Mouse (Mus musculus) urinary bladder, postnatal 25 days (tissue): Measurements from ENCODE around the gene Tubb2a.
"Not testable (repeated sequence)": the region's sequence is repeated elsewhere in the genome, so short reads cannot be mapped to it uniquely, and the experiment has no call there.

Experiments used
- DNase-seq: peaks from one replicate; pipeline ENCODE4 v3.0.0; 2022; ENCODE audit warnings: low spot score

Gene Tubb2a

GRCm38 (mm10) chr13:34089358-34089757 lies 11.6 kb upstream of the Tubb2a start:
- no peak for DNase-seq

GRCm38 (mm10) chr13:34088871-34089288 lies 11.1 kb upstream of the Tubb2a start:
- DNase-seq: no peak

DNA sequence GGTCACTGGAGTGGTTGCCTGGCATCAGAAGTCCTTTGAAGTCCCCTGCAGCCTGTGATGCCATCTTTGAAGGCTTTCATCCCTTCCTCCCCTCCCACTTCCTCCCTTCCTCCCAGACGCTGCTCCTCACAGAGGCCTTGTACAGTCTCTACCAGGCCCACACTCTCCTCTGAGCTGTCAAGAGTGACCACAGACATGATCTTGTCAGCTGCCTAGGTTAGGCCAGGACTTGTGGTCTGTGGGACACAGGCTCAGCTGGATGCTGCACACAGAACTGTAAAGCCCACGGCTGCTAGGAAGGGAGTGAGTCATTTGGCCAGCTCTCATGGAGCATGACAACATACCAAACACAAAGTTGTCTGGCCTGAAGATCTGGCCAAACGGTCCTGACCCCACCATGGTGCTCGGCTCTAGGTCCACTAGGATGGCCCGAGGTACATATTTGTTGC lies 10.4 kb upstream of the Tubb2a start:
- not testable (repeated sequence) for DNase-seq

- DNase-seq: no peak
Measured at GRCm38 (mm10) chr13:34087052-34087812, 9.4 kb upstream of the Tubb2a start.

DNA sequence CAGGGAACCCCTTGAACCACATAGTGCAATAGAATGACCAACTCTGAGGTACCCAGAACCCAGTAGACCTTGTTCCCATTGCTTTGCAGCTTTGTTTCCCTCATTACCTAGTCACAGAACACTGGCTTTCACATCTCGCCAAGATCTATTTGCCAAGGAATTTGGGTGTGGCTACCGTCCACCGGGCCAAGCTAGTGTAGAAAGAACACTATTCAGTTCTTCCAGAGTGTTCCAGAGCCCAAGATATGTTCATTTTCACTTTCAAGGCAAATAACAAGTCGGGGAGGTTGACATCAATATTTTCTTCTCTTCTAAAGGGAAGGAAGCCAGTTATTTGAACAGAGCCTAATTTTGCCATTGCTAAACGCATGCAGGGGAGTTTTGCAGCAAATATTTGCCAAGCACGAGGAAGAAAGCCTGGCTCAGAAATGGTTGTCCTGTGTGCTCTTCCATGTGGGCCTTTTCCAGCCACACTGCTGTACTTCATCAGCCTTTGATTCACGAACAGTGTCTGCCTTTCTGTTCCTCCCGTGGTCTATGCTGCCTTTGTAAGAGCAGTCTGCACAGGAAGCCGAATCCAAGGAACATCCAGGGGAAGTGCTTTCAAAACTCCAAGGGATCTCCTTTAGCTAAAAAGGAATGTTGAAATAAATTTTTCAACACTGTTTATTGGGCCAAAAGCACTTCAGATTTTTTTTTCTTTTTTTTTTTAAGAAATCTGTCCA lies 6.4 kb upstream of the Tubb2a start:
- no peak for DNase-seq

DNA sequence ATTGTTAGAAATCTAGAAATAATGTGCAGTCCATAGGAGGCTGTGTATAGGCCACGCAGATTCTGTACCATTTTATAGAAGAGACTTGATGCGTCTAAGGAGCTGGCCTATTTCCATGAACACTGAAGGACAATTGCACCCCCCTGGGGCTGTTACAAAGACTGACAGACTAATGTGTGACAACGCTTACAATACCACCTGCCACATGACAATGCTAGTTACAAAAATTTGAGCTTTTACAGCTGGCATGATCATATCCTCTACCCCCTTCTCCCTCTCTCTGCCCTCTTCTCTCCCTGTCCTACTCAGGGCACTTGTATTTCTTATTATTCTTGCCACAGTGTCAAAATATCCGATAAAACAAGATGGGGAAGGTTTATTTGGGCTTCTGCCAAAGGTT lies 4.1 kb upstream of the Tubb2a start:
- DNase-seq: no peak

DNA sequence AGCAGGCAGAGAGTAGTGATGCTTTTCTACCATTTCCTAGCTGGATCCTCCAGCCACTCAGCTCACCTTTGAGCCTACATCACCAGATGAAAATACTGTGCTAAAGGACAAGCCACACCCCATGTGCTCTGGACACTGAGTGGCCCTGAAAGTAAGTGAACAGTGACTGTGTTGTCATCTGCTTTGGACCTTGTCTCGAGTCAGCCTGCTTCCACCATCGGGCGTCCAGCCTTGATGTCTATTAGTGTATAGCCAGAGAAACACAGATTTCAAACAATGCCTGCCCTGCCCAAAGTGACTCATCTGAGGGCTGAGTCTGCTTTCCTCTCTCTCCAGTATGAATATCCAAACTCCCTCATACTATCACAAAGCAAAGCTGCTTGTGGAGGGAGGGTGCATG lies 2.0 kb upstream of the Tubb2a start:
- no peak for DNase-seq

- no peak for DNase-seq
Measured at GRCm38 (mm10) chr13:34078500-34079280, 883 bp upstream of the Tubb2a start.

DNA sequence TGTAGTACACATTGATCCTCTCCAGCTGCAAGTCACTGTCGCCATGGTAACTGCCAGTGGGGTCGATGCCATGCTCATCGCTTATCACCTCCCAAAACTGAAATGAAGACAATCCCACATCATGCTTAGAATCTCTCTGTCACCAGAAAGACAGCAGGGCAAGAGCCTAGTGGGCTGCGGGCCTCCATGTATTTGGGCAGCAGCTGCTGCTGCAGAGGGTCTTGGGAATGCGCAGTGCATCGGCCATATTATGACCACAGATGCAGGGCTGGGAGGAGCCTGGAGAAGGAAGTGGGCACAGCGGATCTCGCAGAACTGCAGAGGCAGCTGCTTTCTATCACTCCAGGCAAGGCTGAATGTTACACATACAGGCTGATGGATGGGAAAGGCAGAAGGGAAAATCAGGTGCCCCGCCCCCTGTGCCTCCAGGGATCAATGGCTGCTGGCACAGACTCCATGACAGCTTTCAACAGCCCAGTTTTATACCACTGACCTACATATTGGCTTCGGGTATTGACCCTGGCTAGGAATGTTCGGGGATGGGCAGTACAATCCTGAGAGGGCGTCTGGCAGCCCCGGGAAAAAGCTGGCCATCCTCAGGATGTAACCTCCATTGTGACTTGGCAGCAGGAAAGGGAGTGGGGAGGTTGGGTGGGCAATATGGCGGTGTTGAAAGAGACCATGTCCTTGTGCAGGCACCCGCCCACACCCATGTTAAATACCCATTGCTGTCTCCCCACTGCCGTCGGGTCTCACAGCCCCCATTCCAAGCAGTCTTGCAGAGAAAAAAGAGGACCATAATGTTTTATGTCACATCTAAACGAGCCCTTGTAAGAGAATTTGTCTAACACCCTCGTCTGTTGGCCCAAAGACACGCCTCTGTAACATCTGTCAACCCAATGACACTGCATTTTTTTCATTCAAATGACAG lies 981 bp downstream of the Tubb2a start:
- DNase-seq: no peak

- not testable (repeated sequence) for DNase-seq
Measured at GRCm38 (mm10) chr13:34075893-34076292, 1.9 kb downstream of the Tubb2a start.

- DNase-seq: not testable (repeated sequence)
Measured at GRCm38 (mm10) chr13:34074441-34074840, 3.4 kb downstream of the Tubb2a start.

GRCm38 (mm10) chr13:34072847-34073246 lies 5.0 kb downstream of the Tubb2a start:
- DNase-seq: no peak

GRCm38 (mm10) chr13:34071836-34072235 lies 6.0 kb downstream of the Tubb2a start:
- no peak for DNase-seq

DNA sequence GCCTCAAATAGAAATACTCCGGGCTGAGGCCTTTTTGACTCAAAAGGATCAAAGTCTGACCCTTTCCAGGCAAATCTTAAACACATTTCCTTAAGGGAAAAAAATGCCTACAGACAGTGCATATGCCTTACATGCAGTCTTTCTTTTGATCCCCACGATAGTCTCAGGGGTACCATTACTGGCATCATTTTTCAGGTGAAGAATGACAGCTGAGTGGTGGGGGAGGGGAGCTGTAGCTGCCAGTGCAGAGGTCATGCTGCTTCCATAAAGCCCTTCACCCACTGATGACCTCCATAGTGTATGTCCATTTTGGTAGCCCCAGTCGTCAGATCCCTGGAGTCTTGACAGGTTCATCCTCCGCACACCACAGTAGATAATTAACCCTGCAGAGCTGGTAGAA lies 7.5 kb downstream of the Tubb2a start:
- no peak for DNase-seq

- no peak for DNase-seq
Measured at GRCm38 (mm10) chr13:34066351-34066750, 11.5 kb downstream of the Tubb2a start.

GRCm38 (mm10) chr13:34062466-34062865 lies 15.3 kb downstream of the Tubb2a start:
- DNase-seq: no peak

- DNase-seq: no peak
Measured at GRCm38 (mm10) chr13:34060061-34060460, 17.7 kb downstream of the Tubb2a start.

- no peak for DNase-seq
Measured at GRCm38 (mm10) chr13:34057252-34057651, 20.6 kb downstream of the Tubb2a start.

DNA sequence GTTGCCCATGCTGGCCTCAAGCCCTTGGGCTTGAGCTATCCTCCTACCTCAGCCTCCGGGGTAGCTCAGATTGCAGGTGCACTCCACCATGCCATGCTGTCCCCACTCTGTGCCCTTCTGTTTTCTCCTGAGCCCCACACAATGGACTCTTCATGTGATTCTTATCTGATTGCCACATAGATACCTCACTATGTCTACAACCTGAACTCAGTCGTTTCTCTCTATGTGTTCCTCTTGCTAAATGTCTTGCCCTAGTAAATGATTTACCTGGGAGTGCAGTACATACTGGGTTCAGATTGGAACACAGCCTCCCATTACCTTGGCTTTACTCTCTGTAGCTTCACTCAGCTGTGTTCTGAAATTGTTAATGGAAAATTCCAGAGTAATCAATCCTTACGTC lies 22.8 kb downstream of the Tubb2a start:
- DNase-seq: no peak

- DNase-seq: no peak
Measured at GRCm38 (mm10) chr13:34054391-34054790, 23.4 kb downstream of the Tubb2a start.

DNA sequence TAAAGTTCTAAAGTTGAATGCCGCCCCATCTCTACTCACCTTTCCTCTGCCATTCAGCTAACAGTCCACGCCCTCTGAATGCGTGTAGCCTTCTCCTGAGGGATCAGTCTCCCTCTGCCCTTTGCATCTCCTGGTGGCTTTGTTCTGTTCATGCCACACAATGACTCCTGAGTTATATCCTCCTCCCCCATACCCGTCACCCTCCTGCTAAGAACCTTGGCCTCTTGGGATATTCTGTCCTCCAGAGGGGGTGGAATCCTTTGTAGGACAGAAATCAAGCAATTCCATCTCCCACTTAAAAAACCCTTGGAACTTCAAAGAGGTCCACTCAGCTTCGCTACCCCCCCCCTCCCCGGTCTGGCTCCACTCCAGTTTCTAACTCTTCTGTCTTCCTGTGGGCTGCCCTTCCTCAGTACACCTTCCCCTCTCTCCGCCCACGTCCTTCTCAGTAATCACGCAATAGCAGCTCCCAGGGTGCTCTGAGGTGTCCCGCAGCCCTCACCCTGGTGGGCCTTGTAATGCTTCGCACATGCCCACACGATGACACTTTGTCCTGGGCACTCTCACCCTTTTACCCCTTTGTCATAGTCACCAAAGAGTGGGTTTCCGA lies 24.0 kb downstream of the Tubb2a start:
- DNase-seq: no peak
